Mouse (Mus musculus) limb, embryonic 15.5 days (tissue): ENCODE results near the gene Wtap. TPM values are rescaled to one million over a fixed set of nuclear protein-coding genes. Genes with fewer than 3 reads are reported as not detected.
A peak's percentile ranks its signal among the peaks of the same experiment; 100 is the strongest.
"Not testable (repeated sequence)": the region's sequence is repeated elsewhere in the genome, so short reads cannot be mapped to it uniquely, and the experiment has no call there.

ENCODE experiments used
- ATAC-seq: fragments of 200-750 bp; cut with Nextera tagmentation; 2 replicates; pipeline ENCODE4 v1.8.0; 2017; ENCODE audit warnings: low read depth, moderate TSS enrichment; ENCODE audit not compliant: insufficient number of reproducible peaks, low FRiP score, low TSS enrichment
- H3K27ac ChIP-seq: fragments of 300-500 bp; sonication (generic); 2 replicates; pipeline ENCODE4 v1.5.1; 2015; ENCODE audit warnings: moderate library complexity, mild to moderate bottlenecking, inconsistent platforms
- H3K27me3 ChIP-seq: fragments of 300-500 bp; sonication (generic); 2 replicates; pipeline ENCODE4 v1.6.1; 2015; ENCODE audit warnings: inconsistent platforms
- H3K36me3 ChIP-seq: fragments of 300-500 bp; sonication (generic); 2 replicates; pipeline ENCODE4 v1.6.1; 2015; ENCODE audit warnings: inconsistent platforms
- H3K4me1 ChIP-seq: fragments of 300-500 bp; sonication (generic); 2 replicates; pipeline ENCODE4 v1.6.1; 2015; ENCODE audit warnings: inconsistent platforms
- H3K4me2 ChIP-seq: fragments of 300-500 bp; sonication (generic); 2 replicates; pipeline ENCODE4 v1.6.1; 2015; ENCODE audit warnings: mild to moderate bottlenecking, inconsistent platforms
- H3K4me3 ChIP-seq: fragments of 300-500 bp; sonication (generic); 2 replicates; pipeline ENCODE4 v1.5.1; 2015; ENCODE audit warnings: mild to moderate bottlenecking, inconsistent platforms
- H3K9ac ChIP-seq: fragments of 300-500 bp; sonication (generic); 2 replicates; pipeline ENCODE4 v1.6.1; 2015; ENCODE audit warnings: inconsistent platforms
- H3K9me3 ChIP-seq: fragments of 300-500 bp; sonication (generic); 2 replicates; pipeline ENCODE4 v1.6.1; 2016; ENCODE audit warnings: inconsistent platforms
- WGBS: fragments of 180-500 bp; shearing (Covaris S2); methylation state at CpG from one replicate; pipeline ENCODE4 v1.1.7; 2015; 5-methylcytosine and 5-hydroxymethylcytosine counted together
- polyA plus RNA-seq: library from polyadenylated mRNA; unstranded; fragments of >200 nt; fragmentation: Nextera tagmentation; extraction: Ambion mirVana; gene quantifications from 2 replicates; pipeline ENCODE4 v1.2.1, GENCODE M21; 2015

Gene Wtap
- polyA plus RNA-seq, 1 experiment from 2014 or later: 124 TPM

- Histone ChIP-seq H3K36me3 (peaks cover 17% of the 10 kb centered on the region), H3K4me2 (0 out of 2 replicates have a peak overlapping the region, but pooled peaks have one; percentile 25)
- H3K4me3 ChIP-seq, H3K27ac ChIP-seq, H3K4me1 ChIP-seq, H3K27me3 ChIP-seq, H3K9ac ChIP-seq, H3K9me3 ChIP-seq, ATAC-seq: not testable (repeated sequence)
- 21% methylated on average over 2 of the region's 2 CpGs for WGBS
Measured at GRCm38 (mm10) chr17:12959377-12959776, 34.6 kb downstream of the Wtap start.

- no peaks in the 10 kb centered on the region for H3K27me3 ChIP-seq
- no peak overlapping the region for H3K4me3 ChIP-seq
- no peak overlapping the region for H3K4me2 ChIP-seq
- ATAC-seq: no peak
- no peak overlapping the region for H3K9ac ChIP-seq
- no peaks in the 10 kb centered on the region for H3K9me3 ChIP-seq
- peaks cover 8% of the 10 kb centered on the region for H3K4me1 ChIP-seq
- peaks cover 28% of the 10 kb centered on the region for H3K36me3 ChIP-seq
- H3K27ac ChIP-seq: no peak overlapping the region
- 87% methylated on average over 8 of the region's 8 CpGs for WGBS
Measured at GRCm38 (mm10) chr17:12956664-12957063, 37.3 kb downstream of the Wtap start.

GRCm38 (mm10) chr17:12949669-12950068, 44.3 kb downstream of the Wtap start:
- no peak for ATAC-seq
- peaks cover 63% of the 10 kb centered on the region for H3K36me3 ChIP-seq
- H3K9ac ChIP-seq: no peak overlapping the region
- H3K9me3 ChIP-seq: no peaks in the 10 kb centered on the region
- 92% methylated on average over 5 of the region's 5 CpGs for WGBS
- H3K27ac ChIP-seq: no peak overlapping the region
- no peaks in the 10 kb centered on the region for H3K27me3 ChIP-seq
- no peak overlapping the region for H3K4me3 ChIP-seq
- H3K4me2 ChIP-seq: no peak overlapping the region
- H3K4me1 ChIP-seq: no peaks in the 10 kb centered on the region

GRCm38 (mm10) chr17:12942459-12943162, 51.4 kb downstream of the Wtap start:
- Histone ChIP-seq H3K4me3 (no peak overlapping the region), H3K27me3 (no peaks in the 10 kb centered on the region), H3K36me3 (peaks cover 41% of the 10 kb centered on the region), H3K4me1 (peaks cover 9% of the 10 kb centered on the region), H3K4me2 (no peak overlapping the region), H3K27ac (no peak overlapping the region), H3K9ac (no peak overlapping the region), H3K9me3 (no peaks in the 10 kb centered on the region)
- WGBS: 93% methylated on average over 6 of the region's 6 CpGs
- no peak for ATAC-seq

GRCm38 (mm10) chr17:12941543-12942260, 52.3 kb downstream of the Wtap start:
- no peak overlapping the region for H3K27ac ChIP-seq
- H3K4me1 ChIP-seq: peaks cover 9% of the 10 kb centered on the region
- H3K27me3 ChIP-seq: no peaks in the 10 kb centered on the region
- no peaks in the 10 kb centered on the region for H3K9me3 ChIP-seq
- no peak overlapping the region for H3K4me3 ChIP-seq
- WGBS: 66% methylated on average over 8 of the region's 8 CpGs
- H3K36me3 ChIP-seq: peaks cover 36% of the 10 kb centered on the region
- no peak overlapping the region for H3K4me2 ChIP-seq
- no peak overlapping the region for H3K9ac ChIP-seq
- no peak for ATAC-seq

GRCm38 (mm10) chr17:12940151-12940805, 53.7 kb downstream of the Wtap start, which contains the start of gene Acat3:
Gene Acat3, minus strand, starts transcription at chr17:12940600.
- Histone ChIP-seq H3K4me2 (peak within 1 kb of the TSS; percentile 53), H3K9me3 (no peaks in the 10 kb centered on the region)

GRCm38 (mm10) chr17:12939377-12940148, 54.4 kb downstream of the Wtap start:
- Histone ChIP-seq H3K4me2 (peak overlapping the region; percentile 53), H3K36me3 (peaks cover 18% of the 10 kb centered on the region), H3K4me3 (peak overlapping the region; percentile 33)
- H3K4me1 ChIP-seq, H3K9ac ChIP-seq, H3K27me3 ChIP-seq, H3K9me3 ChIP-seq, H3K27ac ChIP-seq, ATAC-seq: not testable (repeated sequence)
- 43% methylated on average over 3 of the region's 12 CpGs for WGBS

More at GRCm38 (mm10) chr17:12940151-12940805, 53.7 kb downstream of the Wtap start, which contains the start of gene Acat3:
- H3K27me3 ChIP-seq: no peaks in the 10 kb centered on the region
- peaks cover 25% of the 10 kb centered on the region for H3K36me3 ChIP-seq
- H3K4me3 ChIP-seq: peak within 1 kb of the TSS; percentile 33
- peaks cover 9% of the 10 kb centered on the region for H3K4me1 ChIP-seq
- peak within 1 kb of the TSS; percentile 33; the same call in 1 of the 2 replicates for H3K27ac ChIP-seq
- WGBS: 9% methylated on average over 27 of the region's 27 CpGs
- peak within 1 kb of the TSS; percentile 1; the same call in 1 of the 2 replicates for H3K9ac ChIP-seq
- peak; percentile 69; the same call in 1 of the 2 replicates for ATAC-seq

GRCm38 (mm10) chr17:12938077-12938476, 55.9 kb downstream of the Wtap start:
- Histone ChIP-seq H3K4me2 (no peak overlapping the region), H3K9ac (no peak overlapping the region), H3K4me1 (peaks cover 9% of the 10 kb centered on the region), H3K27me3 (no peaks in the 10 kb centered on the region), H3K36me3 (peaks cover 7% of the 10 kb centered on the region), H3K4me3 (no peak overlapping the region), H3K27ac (no peak overlapping the region), H3K9me3 (no peaks in the 10 kb centered on the region)
- 68% methylated on average over 2 of the region's 2 CpGs for WGBS
- ATAC-seq: no peak

GRCm38 (mm10) chr17:12937412-12937970, 56.5 kb downstream of the Wtap start:
- no peak overlapping the region for H3K9ac ChIP-seq
- no peak for ATAC-seq
- H3K27ac ChIP-seq: no peak overlapping the region
- H3K4me1 ChIP-seq: peaks cover 9% of the 10 kb centered on the region
- peaks cover 2% of the 10 kb centered on the region; the same call in 1 of the 2 replicates for H3K36me3 ChIP-seq
- no peak overlapping the region for H3K4me2 ChIP-seq
- no peak overlapping the region for H3K4me3 ChIP-seq
- 74% methylated on average over 2 of the region's 2 CpGs for WGBS
- no peaks in the 10 kb centered on the region for H3K27me3 ChIP-seq
- H3K9me3 ChIP-seq: no peaks in the 10 kb centered on the region

- Histone ChIP-seq H3K27ac (no peak overlapping the region), H3K4me1 (peaks cover 6% of the 10 kb centered on the region), H3K9ac (no peak overlapping the region), H3K4me2 (no peak overlapping the region), H3K36me3 (no peaks in the 10 kb centered on the region), H3K4me3 (no peak overlapping the region), H3K27me3 (no peaks in the 10 kb centered on the region), H3K9me3 (no peaks in the 10 kb centered on the region)
- WGBS: 49% methylated on average over 4 of the region's 4 CpGs
- ATAC-seq: no peak
Measured at GRCm38 (mm10) chr17:12935719-12936118, 58.2 kb downstream of the Wtap start.

- not testable (repeated sequence) for ATAC-seq, H3K27ac ChIP-seq, H3K9me3 ChIP-seq, H3K4me2 ChIP-seq, H3K9ac ChIP-seq, H3K36me3 ChIP-seq, H3K4me3 ChIP-seq, H3K4me1 ChIP-seq, H3K27me3 ChIP-seq
- WGBS: 83% methylated on average over 5 of the region's 5 CpGs
Measured at GRCm38 (mm10) chr17:12931576-12931975, 62.4 kb downstream of the Wtap start.
